Mouse (Mus musculus): ENCODE data around the gene Arsk. TPM values are rescaled to one million over a fixed set of nuclear protein-coding genes. Genes with fewer than 3 reads are reported as not detected.

Arsk gene
- polyA plus RNA-seq (2015; fragmentation: Nextera tagmentation; extraction: Ambion mirVana), result 2.3 and 3.1 TPM in 2 replicates

- peak within 1 kb of the TSS; percentile 75 for H3K4me3 ChIP-seq (ENCODE audit: low read depth, low read length)
- no peaks in the 10 kb centered on the region for H3K4me1 ChIP-seq (replicated peaks; ENCODE audit: control insufficient read depth, insufficient read depth, low read length)
- H3K9me3 ChIP-seq (ENCODE audit: control insufficient read depth), result no peaks in the 10 kb centered on the region
- no peaks in the 10 kb centered on the region for H3K36me3 ChIP-seq (ENCODE audit: control insufficient read depth, insufficient read depth)
- TF ChIP-seq CTCF (IDR thresholded peaks at IDR 0.05; ENCODE audit: low read depth), result no peak
- WGBS, result under 1% methylated on average over 34 of the region's 34 CpGs
- H3K9ac ChIP-seq (ENCODE audit: low read depth, low read length), result peak within 1 kb of the TSS; percentile 70
- ATAC-seq, result peak; percentile 99
- H3K27me3 ChIP-seq (replicated peaks; ENCODE audit: control insufficient read depth, insufficient read depth, low read length), result no peaks in the 10 kb centered on the region
- H3K27ac ChIP-seq (ENCODE audit: low read depth, low read length), result peak within 1 kb of the TSS; percentile 41
- H3K4me2 ChIP-seq (replicated peaks; ENCODE audit: low read depth), result peak within 1 kb of the TSS; percentile 71
Measured at GRCm38 (mm10) chr13:76098493-76099303, at the start of gene Arsk, which contains the start of gene Ttc37. Gene Arsk (minus strand): TSS chr13:76098660. Gene Ttc37 (plus strand): TSS chr13:76098734.

DNA sequence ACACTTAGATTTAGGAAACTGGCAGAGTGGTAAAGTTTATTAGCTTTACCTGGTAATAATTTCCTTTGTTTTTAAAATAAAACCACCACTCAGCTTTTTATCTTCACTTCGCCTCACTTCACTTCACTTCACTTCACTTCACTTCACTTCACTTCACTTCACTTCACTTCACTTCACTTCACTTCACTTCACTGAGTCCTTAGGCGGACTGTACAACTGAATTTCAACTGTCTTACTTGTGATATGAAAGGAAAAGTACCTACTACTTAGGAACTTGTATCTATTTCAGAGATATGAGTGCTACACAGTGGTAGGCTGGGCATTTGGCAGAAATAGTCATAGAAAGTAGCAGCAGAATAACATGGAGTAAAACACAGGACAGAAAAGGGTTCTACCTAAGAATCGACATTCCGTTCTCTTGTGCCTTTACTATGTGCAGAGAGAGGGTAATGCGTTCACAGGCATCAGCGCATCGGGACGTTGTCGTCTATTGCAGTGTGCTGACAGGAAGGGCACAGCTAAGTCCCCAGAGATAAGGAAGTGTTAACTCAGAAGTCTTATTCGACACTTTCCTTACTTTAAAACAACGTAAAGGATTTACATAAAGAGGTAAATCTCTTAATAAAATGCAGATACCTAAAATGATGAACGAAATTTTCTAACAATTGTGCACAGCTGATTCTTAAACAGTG, 42.8 kb upstream of the Arsk start:
- WGBS, result 94% methylated on average over 12 of the region's 12 CpGs

DNA sequence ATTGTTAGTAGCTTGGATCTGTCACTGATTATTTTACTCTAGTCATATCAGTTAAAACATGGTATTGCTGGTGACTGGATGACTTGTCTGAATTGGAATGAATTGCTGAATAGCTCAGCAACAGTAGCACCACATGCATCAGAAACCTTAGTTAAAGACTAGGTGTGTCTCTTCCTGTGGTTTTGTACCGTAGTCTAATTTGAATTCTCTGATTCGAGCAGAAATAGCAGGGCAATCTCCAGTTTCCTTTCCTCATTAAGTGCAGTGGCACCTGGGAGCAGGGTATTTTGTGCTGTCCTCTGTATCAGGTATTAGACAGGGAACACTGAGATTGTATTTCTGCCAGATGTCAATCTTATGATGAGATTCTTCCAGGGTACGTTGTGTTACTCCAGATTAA, 40.4 kb upstream of the Arsk start:
- H3K4me2 ChIP-seq (replicated peaks; ENCODE audit: low read depth), result no peak overlapping the region
- H3K27me3 ChIP-seq (replicated peaks; ENCODE audit: control insufficient read depth, insufficient read depth, low read length), result no peaks in the 10 kb centered on the region
- ATAC-seq, result no peak
- peaks cover 34% of the 10 kb centered on the region for H3K36me3 ChIP-seq (ENCODE audit: control insufficient read depth, insufficient read depth)
- H3K9ac ChIP-seq (ENCODE audit: low read depth, low read length), result no peak overlapping the region
- H3K27ac ChIP-seq (ENCODE audit: low read depth, low read length), result no peak overlapping the region
- H3K4me1 ChIP-seq (replicated peaks; ENCODE audit: control insufficient read depth, insufficient read depth, low read length), result no peaks in the 10 kb centered on the region
- H3K9me3 ChIP-seq (ENCODE audit: control insufficient read depth), result no peaks in the 10 kb centered on the region
- WGBS, result 84% methylated on average over 3 of the region's 3 CpGs
- TF ChIP-seq CTCF (IDR thresholded peaks at IDR 0.05; ENCODE audit: low read depth), result no peak
- H3K4me3 ChIP-seq (ENCODE audit: low read depth, low read length), result no peak overlapping the region

More for the DNA sequence above, 42.8 kb upstream of the Arsk start:
- no peak for TF ChIP-seq CTCF (IDR thresholded peaks at IDR 0.05; ENCODE audit: low read depth)
- H3K4me1 ChIP-seq (replicated peaks; ENCODE audit: control insufficient read depth, insufficient read depth, low read length), result no peaks in the 10 kb centered on the region
- H3K9me3 ChIP-seq (ENCODE audit: control insufficient read depth), result no peaks in the 10 kb centered on the region
- H3K4me3 ChIP-seq (ENCODE audit: low read depth, low read length), result no peak overlapping the region
- H3K27me3 ChIP-seq (replicated peaks; ENCODE audit: control insufficient read depth, insufficient read depth, low read length), result no peaks in the 10 kb centered on the region
- no peak overlapping the region for H3K4me2 ChIP-seq (replicated peaks; ENCODE audit: low read depth)
- peaks cover 29% of the 10 kb centered on the region for H3K36me3 ChIP-seq (ENCODE audit: control insufficient read depth, insufficient read depth)
- no peak overlapping the region for H3K27ac ChIP-seq (ENCODE audit: low read depth, low read length)
- H3K9ac ChIP-seq (ENCODE audit: low read depth, low read length), result no peak overlapping the region
- no peak for ATAC-seq

DNA sequence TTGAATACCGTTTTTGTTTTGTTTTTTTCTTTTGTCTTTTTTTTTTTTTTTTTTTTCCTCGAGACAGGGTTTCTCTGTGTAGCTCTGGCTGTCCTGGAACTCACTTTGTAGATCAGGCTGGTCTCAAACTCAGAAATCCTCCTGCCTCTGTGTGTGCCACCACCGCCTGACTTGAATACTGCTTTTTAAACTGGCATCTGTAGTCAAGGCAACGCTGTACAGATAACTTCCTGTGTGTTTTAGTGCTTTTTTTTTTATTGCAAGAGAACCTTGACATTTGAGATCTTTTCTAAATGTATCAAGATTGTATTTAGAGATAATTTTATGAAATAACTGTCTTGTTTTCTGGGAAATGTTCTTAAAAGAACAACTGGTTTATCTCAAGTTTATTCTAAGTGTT, 34.0 kb upstream of the Arsk start:
- Histone ChIP-seq H3K27me3 (replicated peaks; ENCODE audit: control insufficient read depth, insufficient read depth, low read length) (no peaks in the 10 kb centered on the region), H3K27ac (ENCODE audit: low read depth, low read length) (no peak overlapping the region), H3K9ac (ENCODE audit: low read depth, low read length) (no peak overlapping the region), H3K9me3 (ENCODE audit: control insufficient read depth) (no peaks in the 10 kb centered on the region), H3K4me3 (ENCODE audit: low read depth, low read length) (no peak overlapping the region), H3K4me1 (replicated peaks; ENCODE audit: control insufficient read depth, insufficient read depth, low read length) (no peaks in the 10 kb centered on the region), H3K4me2 (replicated peaks; ENCODE audit: low read depth) (no peak overlapping the region), H3K36me3 (ENCODE audit: control insufficient read depth, insufficient read depth) (peaks cover 63% of the 10 kb centered on the region)
- no peak for ATAC-seq
- TF ChIP-seq CTCF (IDR thresholded peaks at IDR 0.05; ENCODE audit: low read depth), result no peak
- 87% methylated on average over 4 of the region's 4 CpGs for WGBS

DNA sequence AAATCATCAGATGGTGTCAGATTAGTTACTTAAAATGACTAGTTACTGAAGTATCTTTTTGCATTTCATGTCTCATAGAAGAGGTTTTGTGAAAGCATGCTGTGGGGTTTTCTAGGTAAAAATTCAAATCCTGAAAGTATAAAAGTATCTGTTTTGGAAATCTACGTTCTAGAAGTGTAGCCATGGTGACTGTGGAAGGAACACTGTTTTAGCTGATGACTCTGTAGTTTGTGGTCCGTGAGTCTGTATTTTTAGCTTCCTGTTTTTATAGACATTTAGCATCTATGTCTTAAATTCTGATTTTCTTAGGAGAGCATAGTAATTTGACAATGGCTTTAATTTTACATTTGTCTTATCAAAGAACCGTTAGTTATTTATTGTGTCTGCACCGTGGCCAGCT, 30.3 kb upstream of the Arsk start:
- WGBS, result 91% methylated on average over 4 of the region's 4 CpGs
- H3K9me3 ChIP-seq (ENCODE audit: control insufficient read depth), result no peaks in the 10 kb centered on the region
- ATAC-seq, result no peak

GRCm38 (mm10) chr13:76109069-76109824, 10.8 kb upstream of the Arsk start:
- no peaks in the 10 kb centered on the region for H3K9me3 ChIP-seq (ENCODE audit: control insufficient read depth)
- ATAC-seq, result no peak
- no peak overlapping the region for H3K9ac ChIP-seq (ENCODE audit: low read depth, low read length)
- no peak for TF ChIP-seq CTCF (IDR thresholded peaks at IDR 0.05; ENCODE audit: low read depth)
- H3K4me3 ChIP-seq (ENCODE audit: low read depth, low read length), result no peak overlapping the region
- H3K36me3 ChIP-seq (ENCODE audit: control insufficient read depth, insufficient read depth), result peaks cover 37% of the 10 kb centered on the region
- no peak overlapping the region for H3K4me2 ChIP-seq (replicated peaks; ENCODE audit: low read depth)
- 80% methylated on average over 18 of the region's 18 CpGs for WGBS
- no peaks in the 10 kb centered on the region for H3K4me1 ChIP-seq (replicated peaks; ENCODE audit: control insufficient read depth, insufficient read depth, low read length)
- H3K27ac ChIP-seq (ENCODE audit: low read depth, low read length), result no peak overlapping the region
- H3K27me3 ChIP-seq (replicated peaks; ENCODE audit: control insufficient read depth, insufficient read depth, low read length), result no peaks in the 10 kb centered on the region

More for the DNA sequence above, 30.3 kb upstream of the Arsk start:
- TF ChIP-seq CTCF (IDR thresholded peaks at IDR 0.05; ENCODE audit: low read depth), result no peak
- no peaks in the 10 kb centered on the region for H3K27me3 ChIP-seq (replicated peaks; ENCODE audit: control insufficient read depth, insufficient read depth, low read length)
- no peak overlapping the region for H3K9ac ChIP-seq (ENCODE audit: low read depth, low read length)
- peaks cover 66% of the 10 kb centered on the region for H3K36me3 ChIP-seq (ENCODE audit: control insufficient read depth, insufficient read depth)
- no peak overlapping the region for H3K4me2 ChIP-seq (replicated peaks; ENCODE audit: low read depth)
- H3K4me3 ChIP-seq (ENCODE audit: low read depth, low read length), result no peak overlapping the region
- H3K27ac ChIP-seq (ENCODE audit: low read depth, low read length), result no peak overlapping the region
- no peaks in the 10 kb centered on the region for H3K4me1 ChIP-seq (replicated peaks; ENCODE audit: control insufficient read depth, insufficient read depth, low read length)
